Mouse (Mus musculus): ENCODE data around the gene Tmem50b.

DNA sequence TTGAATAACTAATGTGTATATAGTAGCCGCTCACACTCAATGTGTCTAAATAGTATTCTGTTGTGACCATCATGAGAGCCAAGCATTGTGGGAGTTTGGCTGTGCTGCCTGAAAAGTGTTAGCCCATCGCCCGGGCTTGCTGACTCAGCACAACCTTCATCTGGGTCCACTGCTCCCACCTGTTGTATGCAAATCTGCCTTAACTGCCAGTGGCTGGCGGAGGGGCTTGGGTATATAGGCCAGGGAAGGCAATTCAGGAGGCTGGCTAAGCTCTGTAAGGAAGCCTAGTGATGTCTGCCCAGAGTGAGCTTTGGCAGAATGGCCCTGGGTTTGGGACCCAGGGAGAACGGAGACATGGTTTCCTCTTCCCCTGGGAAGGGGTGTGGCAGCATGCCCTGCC, 22.6 kb upstream of the Tmem50b start:
- TF ChIP-seq POLR2A (IDR thresholded peaks at IDR 0.05; ENCODE audit: control insufficient read depth, extremely low read depth, insufficient read depth, low read length, poor library complexity) (no peak), CTCF (IDR thresholded peaks at IDR 0.05; ENCODE audit: borderline replicate concordance, control insufficient read depth, extremely low read depth, insufficient read depth, low read length, poor library complexity) (no peak)
